Mouse (Mus musculus): ENCODE data around the gene B4galnt3.

- TF ChIP-seq CTCF (IDR thresholded peaks at IDR 0.05; ENCODE audit: low read depth, low read length), result no peak
- no peak for TF ChIP-seq POLR2A (IDR thresholded peaks at IDR 0.05; ENCODE audit: extremely low read depth, insufficient read depth, low read length)
Observed at GRCm38 (mm10) chr6:120251010-120251409, 43.3 kb downstream of the B4galnt3 start.

All from liver, adult 2 months (tissue).